Mouse (Mus musculus): ENCODE data around the gene 4930579F01Rik. TPM values are rescaled to one million over a fixed set of nuclear protein-coding genes. Genes with fewer than 3 reads are reported as not detected.

The 4930579F01Rik gene
- polyA plus RNA-seq, 1 experiment from 2014 or later = not detected

GRCm38 (mm10) chr3:138231531-138231930 is 37.9 kb upstream of the 4930579F01Rik start:
- Histone ChIP-seq H3K4me3 (ENCODE audit: low read depth, low read length) (no peak overlapping the region), H3K9ac (ENCODE audit: low read length) (no peak overlapping the region), H3K9me3 (ENCODE audit: control insufficient read depth, low read length) (no peaks in the 10 kb centered on the region), H3K4me1 (ENCODE audit: control insufficient read depth, insufficient read depth, low read length) (no peaks in the 10 kb centered on the region), H3K4me2 (ENCODE audit: low read depth) (no peak overlapping the region), H3K27me3 (ENCODE audit: control insufficient read depth, insufficient read depth, low read length) (no peaks in the 10 kb centered on the region), H3K27ac (ENCODE audit: low read depth, low read length) (no peak overlapping the region), H3K36me3 (ENCODE audit: control insufficient read depth, insufficient read depth, low read length) (no peaks in the 10 kb centered on the region)
- 90% methylated on average over 2 of the region's 2 CpGs for WGBS
- DNase-seq (ENCODE audit: low spot score) (no peak), ATAC-seq (ENCODE audit: insufficient read depth, low FRiP score, low TSS enrichment) (no peak)

GRCm38 (mm10) chr3:138230266-138230665 is 36.6 kb upstream of the 4930579F01Rik start:
- Histone ChIP-seq H3K9me3 (ENCODE audit: control insufficient read depth, low read length) (no peaks in the 10 kb centered on the region), H3K36me3 (ENCODE audit: control insufficient read depth, insufficient read depth, low read length) (no peaks in the 10 kb centered on the region), H3K4me1 (ENCODE audit: control insufficient read depth, insufficient read depth, low read length) (no peaks in the 10 kb centered on the region), H3K9ac (ENCODE audit: low read length) (no peak overlapping the region), H3K4me2 (ENCODE audit: low read depth) (no peak overlapping the region), H3K27me3 (ENCODE audit: control insufficient read depth, insufficient read depth, low read length) (no peaks in the 10 kb centered on the region), H3K27ac (ENCODE audit: low read depth, low read length) (no peak overlapping the region), H3K4me3 (ENCODE audit: low read depth, low read length) (no peak overlapping the region)
- DNase-seq (ENCODE audit: low spot score) = no peak
- WGBS = 67% methylated on average over 3 of the region's 3 CpGs
- no peak for ATAC-seq (ENCODE audit: insufficient read depth, low FRiP score, low TSS enrichment)

GRCm38 (mm10) chr3:138229448-138229847 is 35.8 kb upstream of the 4930579F01Rik start:
- Histone ChIP-seq H3K9ac (ENCODE audit: low read length) (no peak overlapping the region), H3K36me3 (ENCODE audit: control insufficient read depth, insufficient read depth, low read length) (no peaks in the 10 kb centered on the region), H3K27me3 (ENCODE audit: control insufficient read depth, insufficient read depth, low read length) (no peaks in the 10 kb centered on the region), H3K4me3 (ENCODE audit: low read depth, low read length) (no peak overlapping the region), H3K4me1 (ENCODE audit: control insufficient read depth, insufficient read depth, low read length) (no peaks in the 10 kb centered on the region), H3K9me3 (ENCODE audit: control insufficient read depth, low read length) (no peaks in the 10 kb centered on the region), H3K4me2 (ENCODE audit: low read depth) (no peak overlapping the region), H3K27ac (ENCODE audit: low read depth, low read length) (no peak overlapping the region)
- DNase-seq (ENCODE audit: low spot score) (no peak), ATAC-seq (ENCODE audit: insufficient read depth, low FRiP score, low TSS enrichment) (no peak)
- WGBS = 85% methylated on average over 1 of the region's 1 CpGs

GRCm38 (mm10) chr3:138227782-138228181 is 34.2 kb upstream of the 4930579F01Rik start:
- DNase-seq (ENCODE audit: low spot score) = no peak

GRCm38 (mm10) chr3:138227082-138227481 is 33.5 kb upstream of the 4930579F01Rik start:
- no peak overlapping the region for H3K9ac ChIP-seq (ENCODE audit: low read length)
- H3K9me3 ChIP-seq (ENCODE audit: control insufficient read depth, low read length) = no peaks in the 10 kb centered on the region
- H3K4me1 ChIP-seq (ENCODE audit: control insufficient read depth, insufficient read depth, low read length) = no peaks in the 10 kb centered on the region
- H3K36me3 ChIP-seq (ENCODE audit: control insufficient read depth, insufficient read depth, low read length) = no peaks in the 10 kb centered on the region
- no peak overlapping the region for H3K4me2 ChIP-seq (ENCODE audit: low read depth)
- H3K27ac ChIP-seq (ENCODE audit: low read depth, low read length) = no peak overlapping the region
- H3K27me3 ChIP-seq (ENCODE audit: control insufficient read depth, insufficient read depth, low read length) = no peaks in the 10 kb centered on the region
- H3K4me3 ChIP-seq (ENCODE audit: low read depth, low read length) = no peak overlapping the region
- DNase-seq (ENCODE audit: low spot score) = no peak
- 99% methylated on average over 2 of the region's 2 CpGs for WGBS
- ATAC-seq (ENCODE audit: insufficient read depth, low FRiP score, low TSS enrichment) = no peak

More at GRCm38 (mm10) chr3:138227782-138228181, 34.2 kb upstream of the 4930579F01Rik start:
- WGBS = 96% methylated on average over 8 of the region's 8 CpGs
- no peak overlapping the region for H3K27ac ChIP-seq (ENCODE audit: low read depth, low read length)
- no peak overlapping the region for H3K4me2 ChIP-seq (ENCODE audit: low read depth)
- no peak overlapping the region for H3K4me3 ChIP-seq (ENCODE audit: low read depth, low read length)
- H3K27me3 ChIP-seq (ENCODE audit: control insufficient read depth, insufficient read depth, low read length) = no peaks in the 10 kb centered on the region
- no peak for ATAC-seq (ENCODE audit: insufficient read depth, low FRiP score, low TSS enrichment)
- no peak overlapping the region for H3K9ac ChIP-seq (ENCODE audit: low read length)
- no peaks in the 10 kb centered on the region for H3K9me3 ChIP-seq (ENCODE audit: control insufficient read depth, low read length)
- no peaks in the 10 kb centered on the region for H3K36me3 ChIP-seq (ENCODE audit: control insufficient read depth, insufficient read depth, low read length)
- no peaks in the 10 kb centered on the region for H3K4me1 ChIP-seq (ENCODE audit: control insufficient read depth, insufficient read depth, low read length)

- Histone ChIP-seq H3K36me3 (ENCODE audit: control insufficient read depth, insufficient read depth, low read length) (no peaks in the 10 kb centered on the region), H3K4me2 (ENCODE audit: low read depth) (no peak overlapping the region), H3K4me3 (ENCODE audit: low read depth, low read length) (no peak overlapping the region), H3K9ac (ENCODE audit: low read length) (no peak overlapping the region), H3K9me3 (ENCODE audit: control insufficient read depth, low read length) (no peaks in the 10 kb centered on the region), H3K27ac (ENCODE audit: low read depth, low read length) (no peak overlapping the region), H3K4me1 (ENCODE audit: control insufficient read depth, insufficient read depth, low read length) (no peaks in the 10 kb centered on the region), H3K27me3 (ENCODE audit: control insufficient read depth, insufficient read depth, low read length) (no peaks in the 10 kb centered on the region)
- ATAC-seq (ENCODE audit: insufficient read depth, low FRiP score, low TSS enrichment) = no peak
- DNase-seq (ENCODE audit: low spot score) = no peak
- 93% methylated on average over 6 of the region's 6 CpGs for WGBS
Measured at GRCm38 (mm10) chr3:138226476-138226875, 32.9 kb upstream of the 4930579F01Rik start.

GRCm38 (mm10) chr3:138225853-138226252 is 32.2 kb upstream of the 4930579F01Rik start:
- Histone ChIP-seq H3K9ac (ENCODE audit: low read length) (no peak overlapping the region), H3K27ac (ENCODE audit: low read depth, low read length) (no peak overlapping the region), H3K4me2 (ENCODE audit: low read depth) (no peak overlapping the region), H3K36me3 (ENCODE audit: control insufficient read depth, insufficient read depth, low read length) (no peaks in the 10 kb centered on the region), H3K4me3 (ENCODE audit: low read depth, low read length) (no peak overlapping the region), H3K27me3 (ENCODE audit: control insufficient read depth, insufficient read depth, low read length) (no peaks in the 10 kb centered on the region), H3K4me1 (ENCODE audit: control insufficient read depth, insufficient read depth, low read length) (no peaks in the 10 kb centered on the region), H3K9me3 (ENCODE audit: control insufficient read depth, low read length) (no peaks in the 10 kb centered on the region)
- ATAC-seq (ENCODE audit: insufficient read depth, low FRiP score, low TSS enrichment) (no peak), DNase-seq (ENCODE audit: low spot score) (no peak)
- 54% methylated on average over 7 of the region's 7 CpGs for WGBS

- Histone ChIP-seq H3K27me3 (ENCODE audit: control insufficient read depth, insufficient read depth, low read length) (no peaks in the 10 kb centered on the region), H3K4me2 (ENCODE audit: low read depth) (no peak overlapping the region), H3K4me1 (ENCODE audit: control insufficient read depth, insufficient read depth, low read length) (no peaks in the 10 kb centered on the region), H3K27ac (ENCODE audit: low read depth, low read length) (no peak overlapping the region), H3K9ac (ENCODE audit: low read length) (no peak overlapping the region), H3K4me3 (ENCODE audit: low read depth, low read length) (no peak overlapping the region), H3K36me3 (ENCODE audit: control insufficient read depth, insufficient read depth, low read length) (no peaks in the 10 kb centered on the region), H3K9me3 (ENCODE audit: control insufficient read depth, low read length) (no peaks in the 10 kb centered on the region)
- ATAC-seq (ENCODE audit: insufficient read depth, low FRiP score, low TSS enrichment) (no peak), DNase-seq (ENCODE audit: low spot score) (no peak)
- 77% methylated on average over 7 of the region's 7 CpGs for WGBS
Measured at GRCm38 (mm10) chr3:138225331-138225730, 31.7 kb upstream of the 4930579F01Rik start.

- Histone ChIP-seq H3K27me3 (ENCODE audit: control insufficient read depth, insufficient read depth, low read length) (no peaks in the 10 kb centered on the region), H3K27ac (ENCODE audit: low read depth, low read length) (no peak overlapping the region), H3K4me2 (ENCODE audit: low read depth) (no peak overlapping the region), H3K9ac (ENCODE audit: low read length) (no peak overlapping the region), H3K4me3 (ENCODE audit: low read depth, low read length) (no peak overlapping the region), H3K36me3 (ENCODE audit: control insufficient read depth, insufficient read depth, low read length) (no peaks in the 10 kb centered on the region), H3K4me1 (ENCODE audit: control insufficient read depth, insufficient read depth, low read length) (no peaks in the 10 kb centered on the region), H3K9me3 (ENCODE audit: control insufficient read depth, low read length) (no peaks in the 10 kb centered on the region)
- 92% methylated on average over 13 of the region's 13 CpGs for WGBS
- ATAC-seq (ENCODE audit: insufficient read depth, low FRiP score, low TSS enrichment) = no peak
- DNase-seq (ENCODE audit: low spot score) = no peak
Measured at GRCm38 (mm10) chr3:138224363-138224954, 30.8 kb upstream of the 4930579F01Rik start.

All from neural tube, embryonic 11.5 days (tissue).